8 mouse cellular contexts compared by ENCODE assay signal in the genomic region with DNA sequence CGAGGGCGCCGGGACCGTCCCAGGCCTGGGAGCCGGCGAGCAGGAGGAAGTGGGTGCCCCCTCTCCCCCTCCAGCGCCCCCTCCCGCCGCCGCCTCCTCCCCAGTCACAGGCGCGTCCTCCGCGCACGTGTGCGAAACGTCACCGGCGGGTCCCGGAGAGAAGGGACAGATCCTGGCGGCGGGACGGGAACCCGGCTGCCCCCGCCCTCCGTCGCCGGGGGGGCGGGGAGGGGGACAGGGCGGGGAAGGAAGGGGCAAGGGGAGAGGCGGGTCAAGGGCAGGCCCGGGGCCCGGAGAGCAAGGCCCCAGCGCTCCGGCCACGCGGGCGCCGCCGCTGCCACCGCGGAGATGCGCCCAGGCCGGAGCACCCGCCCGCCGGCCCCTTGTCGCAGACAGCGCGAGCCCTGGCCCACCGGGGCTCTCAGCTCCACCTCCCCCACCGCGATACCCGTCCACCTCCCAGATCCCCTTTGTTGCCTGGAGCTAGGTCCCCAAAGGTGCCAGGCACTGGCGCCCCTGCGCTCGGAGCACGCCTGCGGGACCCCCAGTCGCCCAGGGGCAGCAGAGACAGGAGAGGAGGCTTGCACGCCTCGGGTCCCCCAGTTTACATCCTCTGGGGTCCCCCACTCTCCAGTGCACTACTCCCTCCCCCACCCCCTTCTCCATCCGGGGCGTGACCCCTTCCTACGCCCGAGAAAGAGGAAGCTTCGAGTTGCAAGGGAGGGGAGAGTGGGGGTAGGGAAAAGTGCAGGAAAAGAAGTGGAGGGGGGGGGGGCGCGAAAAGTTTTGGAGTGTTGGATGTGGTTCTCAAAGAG. TPM values are rescaled to one million over a fixed set of nuclear protein-coding genes. Genes with fewer than 3 reads are reported as not detected.
DNase-seq lines count a peak whose midpoint lies in the region; ATAC-seq and TF ChIP-seq lines count a peak whose summit lies in the region.

No protein-coding gene starts in this region.

- no peaks in the 10 kb centered on the region for H3K9me3 ChIP-seq in embryonic facial prominence, embryonic 12.5 days
- no peaks in the 10 kb centered on the region for H3K9me3 ChIP-seq in heart, embryonic 10.5 days
- no peaks in the 10 kb centered on the region for H3K9me3 ChIP-seq in kidney, embryonic 14.5 days (ENCODE audit: control insufficient read depth, low read length)

- peak; percentile 87 for DNase-seq in 3134 (ENCODE audit: extremely low read depth, insufficient read length, low spot score)
- peak; percentile 80 for DNase-seq in adrenal gland, adult 8-10 months
- DNase-seq in heart, embryonic 10.5 days (ENCODE audit: low spot score), result peak; percentile 93
- peak; percentile 58 for DNase-seq in liver, adult 2 months (ENCODE audit: extremely low read depth, low read depth, low spot score)
- peak; percentile 44 to 71 for DNase-seq in monocyte, adult 2 months (ENCODE audit: low read depth in 1 of 2, low spot score in 2 of 2)
- peak; percentile 57 to 69 for DNase-seq in spleen, postnatal 14 days (ENCODE audit: low spot score in 2 of 2)

- no peaks in the 10 kb centered on the region for H3K36me3 ChIP-seq in embryonic facial prominence, embryonic 12.5 days
- H3K36me3 ChIP-seq in heart, embryonic 10.5 days, result peaks cover 8% of the 10 kb centered on the region; the same call in 1 of the 2 replicates
- no peaks in the 10 kb centered on the region for H3K36me3 ChIP-seq in kidney, embryonic 14.5 days (ENCODE audit: control insufficient read depth, insufficient read depth, low read length)
- no peaks in the 10 kb centered on the region for H3K36me3 ChIP-seq in liver, adult 2 months (ENCODE audit: control insufficient read depth, insufficient read depth, low read length)

- peak overlapping the region; percentile 72 for H3K4me3 ChIP-seq in embryonic facial prominence, embryonic 12.5 days
- H3K4me3 ChIP-seq in heart, embryonic 10.5 days, result peak overlapping the region; percentile 99
- peak overlapping the region; percentile 98 for H3K4me3 ChIP-seq in kidney, embryonic 14.5 days (ENCODE audit: low read length)
- peak overlapping the region; percentile 99 for H3K4me3 ChIP-seq in liver, adult 2 months (ENCODE audit: insufficient read depth, low read depth, low read length)

- TF ChIP-seq CTCF in liver, adult 2 months (IDR thresholded peaks at IDR 0.05; ENCODE audit: low read depth, low read length), result no peak

- H3K27ac ChIP-seq in embryonic facial prominence, embryonic 12.5 days, result peak overlapping the region; percentile 98
- peak overlapping the region; percentile 100 for H3K27ac ChIP-seq in heart, embryonic 10.5 days
- H3K27ac ChIP-seq in kidney, embryonic 14.5 days (ENCODE audit: low read depth, low read length), result peak overlapping the region; percentile 94
- H3K27ac ChIP-seq in liver, adult 2 months (replicated peaks; ENCODE audit: insufficient read depth, low read depth, low read length), result peak overlapping the region; percentile 65

- TF ChIP-seq POLR2A in liver, adult 2 months (IDR thresholded peaks at IDR 0.05; ENCODE audit: extremely low read depth, insufficient read depth, low read length), result no peak

- WGBS in embryonic facial prominence, embryonic 12.5 days, result 0% methylated on average over 23 of the region's 69 CpGs
- under 1% methylated on average over 59 of the region's 69 CpGs for WGBS in heart, embryonic 10.5 days
- WGBS in kidney, embryonic 14.5 days, result 0% methylated on average over 27 of the region's 69 CpGs
- WGBS in liver, adult 2 months, result under 1% methylated on average over 29 of the region's 69 CpGs

- peaks cover 28% of the 10 kb centered on the region for H3K4me1 ChIP-seq in embryonic facial prominence, embryonic 12.5 days
- peaks cover 33% of the 10 kb centered on the region for H3K4me1 ChIP-seq in heart, embryonic 10.5 days
- H3K4me1 ChIP-seq in kidney, embryonic 14.5 days (ENCODE audit: control insufficient read depth, insufficient read depth, low read length), result peaks cover 23% of the 10 kb centered on the region
- H3K4me1 ChIP-seq in liver, adult 2 months (ENCODE audit: control insufficient read depth, insufficient read depth, low read length), result peaks cover 2% of the 10 kb centered on the region

- ATAC-seq in embryonic facial prominence, embryonic 12.5 days (ENCODE audit: insufficient number of reproducible peaks, insufficient read depth, low FRiP score, low TSS enrichment), result peak; percentile 5; the same call in 1 of the 2 replicates
- peak; percentile 39 for ATAC-seq in kidney, embryonic 14.5 days (ENCODE audit: low FRiP score, low TSS enrichment)

- peaks cover 3% of the 10 kb centered on the region; the same call in 1 of the 2 replicates for H3K79me2 ChIP-seq in liver, adult 2 months (ENCODE audit: control insufficient read depth, insufficient read depth, low read length)

- H3K27me3 ChIP-seq in embryonic facial prominence, embryonic 12.5 days, result no peaks in the 10 kb centered on the region
- H3K27me3 ChIP-seq in heart, embryonic 10.5 days (ENCODE audit: insufficient read depth, poor library complexity, severe bottlenecking), result no peaks in the 10 kb centered on the region
- no peaks in the 10 kb centered on the region for H3K27me3 ChIP-seq in kidney, embryonic 14.5 days (ENCODE audit: control insufficient read depth, insufficient read depth, low read length)
- no peaks in the 10 kb centered on the region for H3K27me3 ChIP-seq in liver, adult 2 months (ENCODE audit: control insufficient read depth, insufficient read depth, low read length)

- peak overlapping the region; percentile 95 for H3K9ac ChIP-seq in embryonic facial prominence, embryonic 12.5 days
- peak overlapping the region; percentile 99 for H3K9ac ChIP-seq in kidney, embryonic 14.5 days (ENCODE audit: low read depth, low read length)
- peak overlapping the region; percentile 96 for H3K9ac ChIP-seq in liver, adult 2 months (ENCODE audit: low read depth, low read length)

- peak overlapping the region; percentile 71 for H3K4me2 ChIP-seq in embryonic facial prominence, embryonic 12.5 days (replicated peaks)
- H3K4me2 ChIP-seq in kidney, embryonic 14.5 days (replicated peaks; ENCODE audit: low read depth, low read length), result peak overlapping the region; percentile 70

RNA-seq across cellular contexts. Expression of gene E2f3, which starts 1.4 kb away (rescaled TPM):
- total RNA-seq in adrenal gland, adult 8-10 months (2022), result 10 to 100 TPM in 3 of 4 experiments, 1 to 10 TPM in 1; 9.4 to 10.8 (median 10.4) TPM
- polyA plus RNA-seq in embryonic facial prominence, embryonic 12.5 days (2016; fragmentation: Nextera tagmentation; extraction: Ambion mirVana), result 18.9 and 19.8 TPM in 2 replicates
- 13.2 and 15.6 TPM in 2 replicates for polyA plus RNA-seq in heart, embryonic 10.5 days (2016; fragmentation: Nextera tagmentation; extraction: Ambion mirVana)
- 11.7 and 17.7 TPM in 2 replicates for polyA plus RNA-seq in kidney, embryonic 14.5 days (2014; fragmentation: Nextera tagmentation; extraction: Ambion mirVana)
- 1.7 TPM in 2 replicates for total RNA-seq in liver, adult 2 months (2014; rRNA removed)
- polyA plus RNA-seq in liver, adult 2 months (2012; rRNA removed), result 1.9 TPM in 2 replicates

Comparison
In these comparisons a context has a peak if more than half of its experiments do, and no peak if none do; other contexts are left out.
1. Peak in every context shown above with its lines: DNase-seq, ATAC-seq, H3K4me3 ChIP-seq and H3K27ac ChIP-seq.